Mouse (Mus musculus): ENCODE results near the gene Lpin2.

- TF ChIP-seq CTCF (IDR thresholded peaks at IDR 0.05; ENCODE audit: low read depth, low read length) (no peak), POLR2A (IDR thresholded peaks at IDR 0.05; ENCODE audit: borderline replicate concordance, low read depth, low read length) (no peak)
Observed at GRCm38 (mm10) chr17:71135866-71136265, 46.5 kb upstream of the Lpin2 start.
